Mouse (Mus musculus) stomach, embryonic 16.5 days (tissue): ENCODE data around the gene Babam2. TPM values are rescaled to one million over a fixed set of nuclear protein-coding genes. Genes with fewer than 3 reads are reported as not detected.

Experiments
- ATAC-seq: fragments of 200-750 bp; cut with Nextera tagmentation; 2 replicates; pipeline ENCODE4 v1.8.0; 2017; ENCODE audit warnings: moderate number of reproducible peaks, moderate TSS enrichment; ENCODE audit not compliant: insufficient read depth, low FRiP score
- H3K27ac ChIP-seq: fragments of 300-500 bp; sonication (generic); 2 replicates; pipeline ENCODE4 v1.5.1; 2014; ENCODE audit warnings: low read length
- H3K27me3 ChIP-seq: fragments of 300-500 bp; sonication (generic); 2 replicates; pipeline ENCODE4 v1.6.1; 2014; ENCODE audit warnings: low read length, control low read depth, mixed read lengths; ENCODE audit not compliant: control insufficient read depth, insufficient read depth
- H3K36me3 ChIP-seq: fragments of 300-500 bp; sonication (generic); 2 replicates; pipeline ENCODE4 v1.6.1; 2014; ENCODE audit warnings: low read length; ENCODE audit not compliant: control insufficient read depth, insufficient read depth
- H3K4me1 ChIP-seq: fragments of 300-500 bp; sonication (generic); 2 replicates; pipeline ENCODE4 v1.6.1; 2014; ENCODE audit warnings: low read length, control low read depth, mixed read lengths; ENCODE audit not compliant: control insufficient read depth, insufficient read depth
- H3K4me2 ChIP-seq: fragments of 300-500 bp; sonication (generic); 2 replicates; pipeline ENCODE4 v1.6.1; 2014; ENCODE audit warnings: low read depth, low read length, mixed read lengths
- H3K4me3 ChIP-seq: fragments of 300-500 bp; sonication (generic); replicated peaks from 2 replicates; pipeline ENCODE4 v1.5.1; 2014; ENCODE audit warnings: mild to moderate bottlenecking, low read length
- H3K9ac ChIP-seq: fragments of 300-500 bp; sonication (generic); 2 replicates; pipeline ENCODE4 v1.6.1; 2014; ENCODE audit warnings: low read length
- H3K9me3 ChIP-seq: fragments of 300-500 bp; sonication (generic); replicated peaks from 2 replicates; pipeline ENCODE4 v1.6.1; 2016; ENCODE audit warnings: low read length, control low read depth; ENCODE audit not compliant: control insufficient read depth
- WGBS: fragments of 180-500 bp; shearing (Covaris S2); extraction: QIAGEN DNeasy Blood & Tissue Kit; methylation state at CpG from one replicate; pipeline ENCODE4 v1.1.7; 2014; 5-methylcytosine and 5-hydroxymethylcytosine counted together
- polyA plus RNA-seq: library from polyadenylated mRNA; unstranded; fragments of >200 nt; fragmentation: Nextera tagmentation; extraction: Ambion mirVana; gene quantifications from 2 replicates; pipeline ENCODE4 v1.2.1, GENCODE M21; 2015

Babam2 gene
- polyA plus RNA-seq, 1 experiment from 2014 or later: 62.6 TPM

DNA sequence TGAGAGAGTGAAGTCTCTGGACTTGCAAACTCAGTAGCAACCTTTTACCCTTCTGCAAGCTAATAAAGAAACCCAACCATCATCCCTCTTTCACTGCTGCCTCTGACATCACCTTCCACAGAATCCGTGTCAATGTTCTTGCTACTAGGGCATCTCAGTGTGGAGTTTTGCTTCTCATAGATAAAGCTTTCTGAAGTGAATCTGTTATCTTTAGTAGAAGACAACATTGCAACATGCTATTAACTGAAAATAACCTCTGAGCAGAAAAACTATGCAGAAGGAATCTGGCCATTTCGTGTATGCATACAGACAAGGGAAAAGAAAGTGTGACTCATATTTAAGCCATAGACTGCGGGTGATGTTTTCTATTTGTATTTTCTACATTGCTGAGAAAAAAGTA lies 168.6 kb downstream of the Babam2 start:
- Histone ChIP-seq H3K4me1 (peaks cover 13% of the 10 kb centered on the region; the same call in 1 of the 2 replicates), H3K27me3 (no peaks in the 10 kb centered on the region), H3K27ac (peak overlapping the region; percentile 53; the same call in 1 of the 2 replicates), H3K9me3 (no peaks in the 10 kb centered on the region), H3K4me2 (no peak overlapping the region), H3K9ac (no peak overlapping the region), H3K4me3 (no peak overlapping the region), H3K36me3 (no peaks in the 10 kb centered on the region)
- ATAC-seq: no peak
- 53% methylated on average over 3 of the region's 3 CpGs for WGBS

GRCm38 (mm10) chr5:31870856-31871520 lies 173.5 kb downstream of the Babam2 start:
- peak; percentile 53; the same call in 1 of the 2 replicates for ATAC-seq
- Histone ChIP-seq H3K4me3 (no peak overlapping the region), H3K9me3 (no peaks in the 10 kb centered on the region), H3K27ac (peak overlapping the region; percentile 63), H3K27me3 (no peaks in the 10 kb centered on the region), H3K36me3 (no peaks in the 10 kb centered on the region), H3K4me1 (0 out of 2 replicates have a peak, but pooled peaks cover 1% of the 10 kb centered on the region), H3K4me2 (no peak overlapping the region), H3K9ac (no peak overlapping the region)
- 69% methylated on average over 8 of the region's 8 CpGs for WGBS

GRCm38 (mm10) chr5:31873328-31873727 lies 175.8 kb downstream of the Babam2 start:
- no peaks in the 10 kb centered on the region for H3K27me3 ChIP-seq
- no peak overlapping the region for H3K9ac ChIP-seq
- H3K36me3 ChIP-seq: no peaks in the 10 kb centered on the region
- H3K4me2 ChIP-seq: no peak overlapping the region
- ATAC-seq: no peak
- H3K9me3 ChIP-seq: no peaks in the 10 kb centered on the region
- WGBS: 88% methylated on average over 2 of the region's 2 CpGs
- peaks cover 7% of the 10 kb centered on the region for H3K4me1 ChIP-seq
- H3K4me3 ChIP-seq: no peak overlapping the region
- H3K27ac ChIP-seq: no peak overlapping the region

DNA sequence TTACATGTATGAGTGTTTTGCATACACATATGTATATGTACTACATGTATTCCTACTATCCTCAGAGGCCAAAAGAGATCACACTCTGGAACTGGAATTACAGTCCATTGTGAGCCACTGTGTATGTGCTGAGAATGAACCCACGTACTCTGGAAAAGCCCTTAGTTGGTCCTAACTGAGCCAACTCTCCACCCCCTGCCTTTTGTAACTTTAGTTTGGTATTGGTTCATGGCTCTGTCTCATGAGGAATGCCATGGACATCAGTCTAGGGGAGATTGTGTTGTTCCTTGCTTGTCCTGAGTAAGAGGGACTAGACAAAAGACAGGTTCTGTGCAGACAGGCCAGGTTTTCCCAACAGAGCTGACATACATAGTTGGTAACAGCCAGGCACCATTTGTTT lies 177.1 kb downstream of the Babam2 start:
- Histone ChIP-seq H3K4me3 (no peak overlapping the region), H3K36me3 (no peaks in the 10 kb centered on the region), H3K27me3 (no peaks in the 10 kb centered on the region), H3K4me1 (peaks cover 7% of the 10 kb centered on the region), H3K4me2 (no peak overlapping the region), H3K27ac (no peak overlapping the region), H3K9ac (no peak overlapping the region), H3K9me3 (no peaks in the 10 kb centered on the region)
- WGBS: 85% methylated on average over 1 of the region's 1 CpGs
- ATAC-seq: no peak

GRCm38 (mm10) chr5:31875443-31875842 lies 178.0 kb downstream of the Babam2 start:
- 80% methylated on average over 3 of the region's 3 CpGs for WGBS
- no peak overlapping the region for H3K27ac ChIP-seq
- H3K4me3 ChIP-seq: no peak overlapping the region
- ATAC-seq: no peak
- H3K9ac ChIP-seq: no peak overlapping the region
- no peaks in the 10 kb centered on the region for H3K9me3 ChIP-seq
- H3K4me2 ChIP-seq: no peak overlapping the region
- peaks cover 7% of the 10 kb centered on the region for H3K4me1 ChIP-seq
- no peaks in the 10 kb centered on the region for H3K27me3 ChIP-seq
- H3K36me3 ChIP-seq: no peaks in the 10 kb centered on the region

- Histone ChIP-seq H3K9ac (no peak overlapping the region), H3K27me3 (no peaks in the 10 kb centered on the region), H3K9me3 (no peaks in the 10 kb centered on the region), H3K4me1 (peaks cover 7% of the 10 kb centered on the region), H3K27ac (peak overlapping the region; percentile 60; the same call in 1 of the 2 replicates), H3K4me3 (no peak overlapping the region), H3K36me3 (no peaks in the 10 kb centered on the region), H3K4me2 (no peak overlapping the region)
- WGBS: 64% methylated on average over 8 of the region's 8 CpGs
- no peak for ATAC-seq
These were observed 178.9 kb downstream of the Babam2 start for GRCm38 (mm10) chr5:31876216-31876974.

DNA sequence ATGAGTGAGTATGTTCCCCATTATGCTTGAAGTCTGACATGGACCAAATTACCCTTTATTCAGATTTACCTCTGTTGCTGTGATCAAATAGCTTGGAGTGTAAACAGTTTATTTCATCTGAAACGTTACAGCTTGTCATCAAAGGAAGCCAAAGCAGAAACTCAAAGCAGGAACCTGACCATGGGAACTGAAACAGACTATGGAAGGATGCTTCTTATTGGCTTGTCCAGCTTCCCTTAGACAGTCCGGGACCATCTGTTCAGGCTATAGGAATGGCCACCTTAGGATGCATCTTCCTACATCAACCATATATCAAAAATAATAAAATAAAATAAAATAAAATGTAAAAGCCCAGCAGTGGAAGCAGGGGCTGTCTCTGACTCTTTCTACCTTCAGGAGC lies 183.0 kb downstream of the Babam2 start:
- Histone ChIP-seq H3K4me3 (no peak overlapping the region), H3K36me3 (no peaks in the 10 kb centered on the region), H3K27me3 (no peaks in the 10 kb centered on the region), H3K4me1 (peaks cover 16% of the 10 kb centered on the region), H3K27ac (no peak overlapping the region), H3K4me2 (no peak overlapping the region), H3K9ac (no peak overlapping the region), H3K9me3 (no peaks in the 10 kb centered on the region)
- 56% methylated on average over 2 of the region's 2 CpGs for WGBS
- ATAC-seq: no peak

- H3K27ac ChIP-seq: peak overlapping the region; percentile 87
- H3K27me3 ChIP-seq: no peaks in the 10 kb centered on the region
- 47% methylated on average over 3 of the region's 3 CpGs for WGBS
- ATAC-seq: peak; percentile 66; the same call in 1 of the 2 replicates
- no peaks in the 10 kb centered on the region for H3K9me3 ChIP-seq
- H3K36me3 ChIP-seq: no peaks in the 10 kb centered on the region
- H3K4me1 ChIP-seq: peaks cover 13% of the 10 kb centered on the region; the same call in 1 of the 2 replicates
- no peak overlapping the region for H3K4me3 ChIP-seq
- no peak overlapping the region for H3K4me2 ChIP-seq
- no peak overlapping the region for H3K9ac ChIP-seq
These were observed 184.8 kb downstream of the Babam2 start for GRCm38 (mm10) chr5:31882297-31882696.

GRCm38 (mm10) chr5:31884962-31885361 lies 187.5 kb downstream of the Babam2 start:
- Histone ChIP-seq H3K27ac (peak overlapping the region; percentile 73; the same call in 1 of the 2 replicates), H3K4me3 (no peak overlapping the region), H3K9me3 (no peaks in the 10 kb centered on the region), H3K27me3 (no peaks in the 10 kb centered on the region), H3K9ac (no peak overlapping the region), H3K36me3 (no peaks in the 10 kb centered on the region), H3K4me1 (peaks cover 23% of the 10 kb centered on the region), H3K4me2 (no peak overlapping the region)
- WGBS: 47% methylated on average over 4 of the region's 4 CpGs
- no peak; the same call in 1 of the 2 replicates for ATAC-seq
